Mouse (Mus musculus): ENCODE data around the gene Il25.
"Not testable (repeated sequence)": the region's sequence is repeated elsewhere in the genome, so short reads cannot be mapped to it uniquely, and the experiment has no call there.

Gene Il25

DNA sequence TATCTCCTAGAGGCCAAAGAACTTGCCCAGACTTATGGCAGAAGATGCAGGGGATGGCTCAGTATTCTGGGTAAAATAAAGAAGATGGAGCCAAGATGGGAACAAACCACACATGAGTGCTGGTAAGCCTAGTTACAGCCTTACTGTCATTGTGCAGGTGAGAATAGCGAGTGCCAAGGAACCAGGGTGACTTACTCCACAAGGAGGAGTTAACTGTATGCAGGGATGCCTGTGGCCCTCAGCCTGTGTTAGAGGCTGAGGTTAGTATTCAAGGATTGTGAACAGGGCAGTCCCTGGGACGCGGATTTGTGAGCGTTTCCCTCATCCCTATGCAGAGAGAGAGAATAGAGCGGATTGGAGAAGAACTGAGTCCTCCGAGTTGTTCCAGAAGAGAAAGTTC, 19.1 kb downstream of the Il25 start:
- no peak for DNase-seq (ENCODE audit: low read depth, low spot score)

DNA sequence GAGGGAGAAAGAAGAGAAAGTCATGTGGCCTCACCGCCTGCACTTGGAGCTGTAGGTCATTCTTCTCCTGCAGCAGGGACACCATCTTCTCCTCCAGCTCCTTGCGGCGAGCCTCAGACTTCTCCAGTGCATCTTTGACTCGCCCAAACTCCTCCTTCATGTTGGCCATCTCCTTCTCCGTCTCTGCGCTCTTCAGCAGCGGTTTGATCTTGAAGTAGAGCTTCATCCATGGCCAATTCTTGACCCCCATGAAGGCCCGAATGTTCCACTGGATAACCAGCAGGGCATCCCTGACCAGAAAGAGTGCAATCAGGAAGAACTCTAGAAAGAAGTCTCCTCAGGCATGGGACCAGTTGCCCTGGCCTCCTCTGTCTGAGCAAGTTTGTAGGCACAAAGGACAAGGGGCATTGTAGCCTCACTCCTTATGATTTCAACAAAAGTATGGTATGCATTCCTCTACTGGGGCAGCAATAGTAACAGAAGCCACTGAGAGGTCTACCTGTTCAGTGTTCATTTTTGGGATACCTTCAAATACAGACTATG, 21.2 kb downstream of the Il25 start:
- DNase-seq (ENCODE audit: low read depth, low spot score): no peak

DNA sequence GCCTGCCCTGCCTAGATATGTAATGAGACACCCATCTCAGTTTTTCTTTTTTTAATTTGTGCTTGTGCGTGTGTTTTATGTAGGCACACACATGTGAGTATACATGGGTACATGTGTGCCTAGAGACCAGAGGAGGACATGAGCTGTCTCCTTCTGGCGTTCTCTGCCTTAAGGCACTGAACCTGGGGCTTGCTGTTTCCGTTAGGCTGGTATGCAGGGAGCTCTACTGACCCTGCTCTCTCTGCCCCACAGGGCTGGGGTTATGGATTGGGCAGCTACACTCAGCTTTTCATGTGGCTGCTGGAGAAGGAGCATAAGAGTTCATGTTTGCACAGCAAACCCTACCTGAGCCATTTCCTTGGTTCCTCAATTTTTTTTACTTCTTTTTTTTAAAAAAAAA, 22.0 kb downstream of the Il25 start:
- DNase-seq (ENCODE audit: low read depth, low spot score): no peak

DNA sequence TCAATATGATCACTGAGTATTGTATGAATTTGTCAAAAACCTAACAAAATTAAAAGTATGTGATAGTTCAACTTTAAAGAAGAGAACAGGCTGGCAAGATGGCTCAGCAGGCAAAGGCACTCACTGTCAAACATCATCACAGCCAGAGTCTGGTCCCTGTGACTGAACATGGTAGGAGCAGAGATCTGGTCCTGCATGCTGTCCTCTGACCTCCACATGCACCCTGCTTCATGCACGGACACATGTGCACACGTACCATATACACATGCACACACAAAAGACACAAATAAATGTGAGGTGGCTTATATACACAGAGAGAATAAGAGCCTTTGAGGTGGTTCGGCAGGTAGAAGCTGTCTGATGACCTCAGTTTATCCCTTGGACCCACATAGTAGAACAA, 23.0 kb downstream of the Il25 start:
- DNase-seq (ENCODE audit: low read depth, low spot score): no peak

DNA sequence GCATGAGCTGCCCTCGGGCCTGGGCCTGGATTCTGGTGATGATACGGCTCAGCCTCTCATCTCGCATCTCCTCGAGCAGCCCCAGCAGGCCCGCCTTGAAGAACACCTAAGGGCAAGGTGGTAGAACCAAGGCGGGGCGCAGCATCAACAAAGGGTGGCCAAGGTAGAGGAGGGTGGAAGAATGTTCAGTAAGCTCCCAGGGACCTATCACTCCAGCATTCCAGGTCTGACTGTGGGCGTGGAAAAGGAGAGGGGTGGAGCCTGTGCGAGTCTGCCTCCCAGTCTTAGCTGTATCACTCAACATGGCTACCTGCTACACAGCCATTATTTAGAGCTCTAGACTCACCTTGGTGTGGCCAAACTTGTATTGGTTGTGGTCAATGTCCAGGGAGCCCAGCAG, 24.0 kb downstream of the Il25 start:
- DNase-seq (ENCODE audit: low read depth, low spot score): no peak

DNA sequence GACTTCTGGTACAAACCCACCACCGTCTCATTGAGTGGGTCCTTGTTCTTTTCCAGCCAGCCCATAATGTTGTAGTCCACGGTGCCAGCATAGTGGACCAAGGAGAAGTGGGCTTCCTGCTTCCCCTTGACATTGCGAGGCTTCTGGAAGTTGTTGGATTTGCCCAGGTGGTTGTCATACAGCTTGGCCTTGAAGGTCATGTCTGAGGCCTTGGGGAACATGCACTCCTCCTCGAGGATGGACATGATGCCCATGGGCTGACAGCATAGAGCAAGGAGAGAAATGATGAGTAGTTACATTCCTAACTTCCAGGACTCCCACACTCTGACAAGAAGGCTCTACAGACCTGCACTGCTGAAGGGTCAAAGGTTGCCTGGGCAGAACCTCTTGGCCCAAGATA, 26.0 kb downstream of the Il25 start:
- DNase-seq (ENCODE audit: low read depth, low spot score): no peak

DNA sequence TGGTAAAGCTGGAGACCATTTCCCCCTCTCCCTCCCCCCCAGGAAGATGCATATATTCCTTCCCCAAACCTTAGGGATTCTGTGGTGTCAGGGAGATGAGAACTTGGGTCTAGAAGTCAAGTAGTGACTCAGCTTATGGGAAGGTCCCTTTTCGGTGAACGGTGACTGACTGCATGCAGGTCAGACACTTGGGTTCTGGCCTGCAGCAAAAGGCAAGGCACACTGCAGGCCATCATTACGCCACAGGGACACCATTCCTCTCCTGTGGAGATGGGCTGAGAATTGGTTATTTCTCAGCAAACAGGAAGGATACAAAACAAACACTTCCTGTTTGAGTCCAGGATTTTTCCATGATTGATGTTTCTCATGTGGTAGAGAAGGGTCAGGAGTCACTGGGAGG, 26.7 kb downstream of the Il25 start:
- DNase-seq (ENCODE audit: low read depth, low spot score): no peak

DNA sequence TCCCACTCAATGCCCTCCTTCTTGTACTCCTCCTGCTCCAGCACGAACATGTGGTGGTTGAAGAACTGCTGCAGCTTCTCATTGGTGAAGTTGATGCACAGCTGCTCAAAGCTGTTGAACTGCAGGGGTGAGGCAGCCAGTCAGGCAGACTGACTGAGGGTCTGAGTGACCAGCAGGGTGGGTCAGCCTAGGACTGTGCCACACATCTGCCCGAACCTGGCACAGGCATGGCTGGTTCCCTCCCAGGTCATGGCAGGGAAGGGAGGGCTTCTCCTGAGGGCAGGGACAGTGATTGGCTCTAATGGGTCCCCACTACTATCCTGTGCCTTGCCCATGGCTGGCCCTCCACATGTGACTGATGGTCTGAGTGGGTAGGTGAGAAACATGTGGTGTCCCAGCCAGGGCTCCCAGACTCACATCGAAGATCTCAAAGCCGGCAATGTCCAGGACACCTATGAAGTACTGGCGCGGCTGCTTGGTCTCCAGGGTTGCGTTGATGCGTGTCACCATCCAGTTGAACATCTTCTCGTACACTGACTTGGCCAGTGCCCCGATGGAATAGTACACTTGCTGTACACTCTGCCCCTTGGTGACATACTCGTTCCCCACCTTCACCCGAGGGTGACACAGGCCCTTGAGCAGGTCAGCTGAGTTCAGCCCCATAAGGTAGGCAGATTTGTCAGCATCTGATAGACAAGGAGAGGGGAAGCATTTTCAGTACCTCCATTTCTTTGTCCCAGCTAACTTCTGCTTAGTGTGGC, 27.5 kb downstream of the Il25 start:
- DNase-seq (ENCODE audit: low read depth, low spot score): not testable (repeated sequence)

DNA sequence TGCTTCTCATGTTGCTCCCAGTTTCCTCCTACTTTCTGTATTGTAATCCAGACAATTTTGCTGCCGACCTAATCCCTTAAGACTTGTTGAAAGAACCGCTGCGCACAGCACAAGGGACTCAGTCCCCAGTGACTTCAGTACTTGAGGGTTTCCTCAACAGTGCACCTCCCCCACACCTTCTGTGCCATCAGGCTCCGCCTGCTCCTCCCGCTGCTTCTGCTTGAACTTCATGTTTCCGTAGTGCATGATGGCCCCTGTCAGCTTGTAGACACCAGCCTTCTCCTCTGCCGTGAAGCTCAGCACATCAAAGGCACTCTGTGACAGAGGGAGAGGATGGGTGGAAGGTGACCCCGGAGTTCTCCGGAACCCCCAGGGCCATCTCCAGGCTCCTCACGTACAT, 28.3 kb downstream of the Il25 start:
- DNase-seq (ENCODE audit: low read depth, low spot score): no peak

DNA sequence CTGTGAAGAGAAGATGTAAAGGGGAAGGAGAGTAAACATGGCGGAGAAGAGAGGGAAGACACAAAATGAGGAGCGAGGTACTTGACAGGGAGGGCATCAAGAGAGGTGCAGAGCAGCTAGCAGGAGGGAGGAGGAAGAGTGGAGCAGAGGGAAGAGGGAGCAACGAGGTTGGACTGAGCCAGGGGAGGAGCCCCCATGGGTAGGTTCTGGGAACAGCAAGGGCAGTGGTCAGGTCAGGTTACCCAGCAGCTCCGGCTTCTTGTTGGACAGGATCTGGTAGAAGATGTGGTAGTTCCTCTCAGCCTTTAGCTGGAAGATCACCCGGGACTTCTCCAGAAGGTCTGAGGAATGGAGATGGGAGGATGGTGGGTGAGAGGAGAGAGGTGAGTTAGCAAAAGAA, 29.0 kb downstream of the Il25 start:
- no peak for DNase-seq (ENCODE audit: low read depth, low spot score)

DNA sequence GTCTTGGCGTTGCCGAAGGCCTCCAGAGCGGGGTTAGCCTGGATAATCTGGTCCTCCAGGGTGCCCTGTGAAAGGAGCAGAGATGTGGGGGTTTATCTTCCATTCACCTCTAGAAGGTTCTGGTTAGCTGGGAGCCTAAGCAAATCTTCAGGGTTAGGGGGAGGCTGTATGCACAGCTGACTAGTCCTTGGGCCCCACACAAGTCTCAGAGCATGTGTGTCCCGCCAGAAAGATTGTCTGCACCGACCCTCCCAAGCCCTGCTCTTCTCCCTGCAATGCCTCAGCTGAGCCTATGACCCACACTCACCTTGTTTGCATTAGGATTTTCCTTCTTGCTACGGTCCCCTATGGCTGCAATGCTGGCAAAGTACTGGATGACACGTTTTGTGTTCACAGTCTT, 30.2 kb downstream of the Il25 start:
- no peak for DNase-seq (ENCODE audit: low read depth, low spot score)

DNA sequence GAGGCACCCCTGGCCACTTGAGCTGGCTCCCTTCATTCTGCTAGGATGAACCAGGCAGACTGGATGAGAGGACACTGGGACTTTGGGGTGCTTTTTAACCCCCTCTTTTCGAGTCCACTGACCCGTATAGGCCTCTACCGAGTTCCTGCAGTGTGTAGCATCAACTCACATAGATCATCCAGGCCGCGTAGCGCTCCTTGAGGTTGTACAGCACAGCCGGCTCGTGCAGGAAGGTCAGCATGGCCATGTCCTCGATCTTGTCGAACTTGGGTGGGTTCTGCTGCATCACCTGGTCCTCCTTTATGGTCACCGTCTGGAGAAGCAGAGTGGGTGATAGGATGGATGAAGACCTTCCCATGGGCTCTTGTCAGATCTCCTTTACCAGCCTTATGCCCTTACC, 31.2 kb downstream of the Il25 start:
- no peak for DNase-seq (ENCODE audit: low read depth, low spot score)

DNA sequence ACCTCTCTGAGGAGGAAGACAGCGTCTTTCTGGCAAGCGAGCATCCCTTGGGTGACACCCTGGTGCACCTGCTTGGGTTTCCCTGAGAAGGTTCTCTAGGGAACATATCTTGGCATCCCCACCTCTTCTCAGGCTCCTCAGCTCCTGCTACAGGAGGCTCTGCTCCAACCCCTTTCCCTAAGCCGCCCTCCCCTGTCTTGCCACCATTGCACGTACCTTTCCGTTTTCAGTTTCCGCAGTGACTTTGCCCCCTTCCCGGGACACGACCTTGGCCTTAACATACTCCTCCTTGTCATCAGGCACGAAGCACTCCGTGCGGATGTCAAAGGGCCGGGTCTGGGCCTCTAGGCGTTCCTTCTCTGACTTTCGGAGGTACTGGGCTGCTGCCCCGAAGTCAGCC, 32.5 kb downstream of the Il25 start:
- no peak for DNase-seq (ENCODE audit: low read depth, low spot score)

DNA sequence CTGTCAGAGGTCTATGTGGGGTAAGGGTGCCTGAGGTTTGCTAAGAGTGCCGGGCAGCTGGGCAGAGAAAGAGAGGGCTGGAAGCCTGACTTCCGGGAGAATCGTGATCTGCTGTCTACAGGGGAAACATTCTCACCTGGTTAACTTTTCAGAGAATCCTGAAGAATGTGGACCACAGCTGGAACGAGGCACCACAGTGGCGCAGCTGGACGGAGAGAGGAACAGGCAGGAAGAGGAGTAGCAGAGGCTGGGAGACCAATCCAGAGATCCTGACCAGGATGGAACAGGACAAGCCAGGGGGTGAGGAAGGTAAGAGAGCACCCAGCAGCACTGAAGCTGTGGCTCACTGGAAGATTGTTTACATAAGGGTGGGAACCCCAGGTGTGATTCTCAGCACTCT, 33.1 kb downstream of the Il25 start:
- no peak for DNase-seq (ENCODE audit: low read depth, low spot score)

DNA sequence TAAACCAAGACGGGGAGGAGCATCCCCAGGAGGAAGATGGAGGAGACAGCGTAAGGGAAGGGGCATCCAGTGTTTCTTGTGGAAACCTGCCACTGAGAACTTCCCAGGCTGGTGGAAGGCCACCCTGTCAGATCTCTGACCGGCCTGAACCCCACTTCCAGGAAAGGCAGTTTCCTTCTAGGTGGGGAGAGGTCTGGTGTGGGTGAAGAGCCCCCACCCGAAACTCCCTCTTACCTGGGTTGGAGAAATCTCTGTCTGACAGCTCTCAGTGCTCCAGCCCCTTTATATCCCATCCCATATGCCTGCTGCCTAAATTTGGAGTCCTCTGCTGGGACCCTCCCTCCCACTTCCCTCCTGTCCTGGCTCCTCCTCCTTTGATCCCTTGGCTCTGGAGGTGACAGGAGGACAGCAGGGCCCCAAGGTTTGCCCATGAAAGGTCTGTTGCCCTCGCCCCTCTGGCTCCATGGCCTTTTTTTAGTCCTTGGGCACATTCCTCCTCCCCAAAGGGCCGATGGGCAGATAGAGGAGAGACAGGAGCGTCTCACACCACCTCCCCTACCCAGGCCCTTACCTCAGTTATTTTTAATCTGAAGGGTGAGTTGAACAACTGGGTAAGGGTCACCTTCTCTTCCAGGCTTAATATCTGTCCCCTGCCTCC, 34.0 kb downstream of the Il25 start, which contains the start of gene Myh6:
Gene Myh6 (minus strand): TSS at position 608 of the 658 bp plus-strand sequence.
- DNase-seq (ENCODE audit: low read depth, low spot score): no peak

DNA sequence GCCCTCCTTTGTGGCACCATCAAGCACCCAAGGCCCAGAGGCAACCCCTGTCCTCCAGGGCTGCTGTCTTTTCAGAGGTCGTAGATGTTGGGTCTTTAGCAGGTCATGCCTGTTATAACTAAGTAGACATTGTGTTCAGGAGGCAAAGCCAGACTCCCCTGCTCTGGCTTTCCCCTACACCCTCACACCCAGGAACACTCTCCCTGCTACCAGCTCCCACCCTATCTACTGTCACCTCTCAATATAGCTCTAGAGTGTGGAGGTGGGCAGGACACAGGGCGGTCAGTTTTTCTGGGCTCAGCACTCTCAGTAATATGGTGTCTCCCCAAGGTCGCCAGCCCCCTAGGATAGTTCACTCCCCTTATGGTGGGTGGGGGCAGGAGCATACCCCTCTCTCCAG, 35.4 kb downstream of the Il25 start:
- DNase-seq (ENCODE audit: low read depth, low spot score): no peak

DNA sequence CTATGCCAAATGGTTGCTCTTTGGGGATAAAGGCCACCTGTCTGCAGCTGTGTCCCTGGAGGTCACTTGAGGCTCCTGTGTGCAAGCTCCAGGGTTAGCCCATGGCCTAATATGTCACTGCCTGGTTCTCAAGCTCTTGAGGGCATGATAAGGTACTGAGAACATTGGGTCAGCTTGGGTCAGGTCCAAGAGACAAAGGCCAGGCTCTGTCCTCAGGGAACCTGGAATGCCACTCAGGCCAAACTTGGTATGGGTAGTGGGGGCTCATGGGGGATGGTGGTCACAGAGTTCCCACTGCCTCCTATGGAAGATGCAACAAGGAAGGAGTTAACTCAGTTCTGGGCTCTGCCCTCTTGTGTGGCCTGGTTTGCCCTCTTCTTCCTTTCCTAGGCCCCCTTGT, 35.8 kb downstream of the Il25 start:
- no peak for DNase-seq (ENCODE audit: low read depth, low spot score)

DNA sequence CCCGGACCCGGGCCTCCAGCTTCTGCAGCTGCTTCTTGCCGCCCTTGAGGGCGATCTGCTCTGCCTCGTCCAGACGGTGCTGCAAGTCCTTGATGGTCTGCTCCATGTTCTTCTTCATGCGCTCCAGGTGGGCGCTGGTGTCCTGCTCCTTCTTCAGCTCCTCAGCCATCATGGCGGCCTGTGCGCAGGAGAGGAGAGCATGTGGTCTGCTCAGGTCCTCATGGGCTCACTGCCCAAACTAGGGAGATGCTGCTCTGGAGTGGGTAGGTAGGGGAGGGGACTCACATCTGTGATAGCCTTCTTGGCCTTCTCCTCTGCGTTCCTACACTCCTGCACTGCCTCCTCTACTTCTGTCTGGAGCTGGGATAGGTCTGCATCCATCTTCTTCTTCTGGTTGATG, 40.3 kb downstream of the Il25 start:
- not testable (repeated sequence) for DNase-seq (ENCODE audit: low read depth, low spot score)

DNA sequence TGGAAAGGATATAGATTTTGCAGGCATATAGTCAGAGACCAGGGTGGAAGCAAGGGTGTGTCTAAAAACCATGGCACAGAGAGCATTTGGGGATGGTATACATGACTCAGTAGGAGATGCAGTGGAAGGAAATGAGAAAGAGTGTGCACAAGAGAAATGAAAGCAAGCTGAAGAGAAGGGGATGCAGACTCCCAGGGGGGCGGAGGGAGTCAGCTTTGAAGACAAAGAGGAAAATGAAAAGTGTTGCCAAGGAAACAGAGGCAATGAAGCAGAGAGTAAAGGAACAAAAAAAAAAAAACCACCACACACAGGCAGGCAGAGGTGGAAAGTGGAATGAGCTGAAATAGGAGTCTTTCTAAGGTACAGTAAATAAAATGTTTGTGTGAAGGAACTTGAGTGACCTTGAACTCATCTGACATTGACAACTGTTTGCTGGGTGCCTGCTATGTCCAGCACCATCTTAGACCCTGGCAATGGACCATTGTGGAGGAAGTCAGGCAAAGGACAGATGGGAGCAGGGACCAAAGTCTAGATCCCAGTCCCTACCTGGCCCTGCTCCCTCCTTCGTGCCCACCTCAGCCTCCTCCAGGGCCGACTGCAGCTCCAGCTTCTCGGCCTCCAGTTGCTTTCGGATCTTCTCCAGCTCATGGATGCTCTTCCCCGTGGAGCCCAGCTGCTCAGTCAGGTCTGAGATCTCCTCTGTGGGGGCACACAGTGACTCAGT, 41.7 kb downstream of the Il25 start:
- no peak for DNase-seq (ENCODE audit: low read depth, low spot score)

DNA sequence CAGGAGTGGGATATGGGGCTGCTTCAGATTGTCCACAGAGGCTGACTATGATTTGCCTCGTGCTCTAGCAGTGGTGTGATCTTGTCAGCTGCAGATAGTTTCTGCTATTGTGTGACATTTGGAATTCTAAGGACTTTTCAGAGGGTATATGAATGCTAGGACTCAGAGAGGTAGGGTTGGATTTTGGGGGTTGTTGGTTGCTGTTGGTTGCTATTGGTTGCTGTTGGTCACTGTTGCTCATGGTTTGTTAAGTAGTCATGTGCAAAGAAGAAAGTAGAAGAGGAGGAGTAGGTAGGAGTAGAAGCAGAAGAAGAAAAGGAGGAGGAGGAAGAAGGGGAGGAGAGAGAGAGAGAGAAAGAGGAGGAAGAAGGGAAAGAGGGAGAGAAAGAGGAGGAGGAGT, 44.1 kb downstream of the Il25 start, which contains the start of gene Gm17428:
Gene Gm17428 (plus strand): TSS at position 301 of the 400 bp plus-strand sequence.
- DNase-seq (ENCODE audit: low read depth, low spot score): no peak

DNA sequence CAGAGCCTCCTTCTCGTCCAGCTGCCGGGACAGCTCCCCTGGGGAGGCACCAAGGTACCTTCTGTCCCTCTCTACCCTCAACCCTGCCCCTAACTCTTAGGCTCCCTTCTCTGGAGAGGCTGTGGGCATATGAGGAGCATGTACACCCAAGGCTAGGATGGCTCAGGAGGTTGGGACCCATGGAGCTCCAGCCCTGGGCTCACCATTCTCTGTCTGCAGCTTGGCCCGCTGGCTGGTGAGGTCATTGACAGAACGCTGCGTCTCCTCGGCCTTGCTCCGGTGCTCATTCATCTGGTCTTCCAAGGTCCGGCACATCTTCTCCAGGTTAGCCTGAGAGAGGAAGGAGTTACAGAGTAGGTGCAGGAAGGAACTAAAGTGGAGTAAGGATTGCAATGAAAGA, 46.2 kb downstream of the Il25 start:
- DNase-seq (ENCODE audit: low read depth, low spot score): no peak

DNA sequence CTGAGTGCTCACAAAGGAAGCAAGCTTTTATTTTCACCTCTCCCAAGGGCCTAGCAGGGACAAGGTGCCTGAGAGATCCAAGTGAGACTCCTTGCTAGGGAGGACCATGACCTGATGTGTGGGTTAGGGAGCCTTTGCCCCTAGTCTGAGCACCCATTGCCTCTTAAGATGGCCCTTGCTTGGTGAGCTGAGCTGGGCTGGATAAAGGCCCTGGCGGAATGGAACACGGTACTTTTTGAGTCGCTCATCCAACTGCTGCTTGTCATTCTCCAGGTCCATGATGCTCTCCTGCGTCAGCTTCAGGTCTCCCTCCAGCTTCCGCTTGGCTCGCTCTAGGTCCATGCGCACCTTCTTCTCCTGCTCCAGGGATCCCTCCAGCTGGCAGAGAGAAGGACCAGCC, 49.4 kb downstream of the Il25 start:
- no peak for DNase-seq (ENCODE audit: low read depth, low spot score)
